Mouse (Mus musculus): ENCODE measurements around the gene Cdk2ap1. TPM values are rescaled to one million over a fixed set of nuclear protein-coding genes. Genes with fewer than 3 reads are reported as not detected.
"Not testable (repeated sequence)": the region's sequence is repeated elsewhere in the genome, so short reads cannot be mapped to it uniquely, and the experiment has no call there.

The Cdk2ap1 gene
- polyA plus RNA-seq, 1 experiment from 2014 or later: 410 TPM

DNA sequence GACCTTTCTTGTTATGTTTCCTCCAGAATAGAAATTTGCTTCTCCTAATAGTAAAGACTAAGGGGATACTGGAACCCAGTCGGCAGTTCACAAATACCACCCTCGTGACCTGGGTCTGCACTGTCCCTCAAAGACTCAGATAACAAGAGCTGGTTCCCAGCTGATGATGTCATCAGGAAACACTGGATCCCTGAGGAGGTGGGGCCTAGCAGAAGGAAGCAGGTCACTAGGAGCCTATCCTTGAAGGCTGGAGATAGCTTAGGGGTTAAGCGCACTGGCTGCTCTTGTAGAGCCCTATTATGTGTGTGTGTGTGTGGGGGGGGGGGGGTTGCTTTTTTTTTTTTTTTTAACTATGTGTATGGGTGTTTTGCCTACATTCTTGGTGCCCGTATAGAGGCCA, 62.8 kb downstream of the Cdk2ap1 start:
- Histone ChIP-seq H3K36me3 (replicated peaks; ENCODE audit: control insufficient read depth, insufficient read depth, low read depth, low read length) (peaks cover 9% of the 10 kb centered on the region), H3K9me3 (replicated peaks; ENCODE audit: control insufficient read depth, low read length) (no peaks in the 10 kb centered on the region), H3K4me1 (ENCODE audit: control insufficient read depth, insufficient read depth, low read length) (no peaks in the 10 kb centered on the region), H3K4me2 (ENCODE audit: low read depth, low read length) (no peak overlapping the region), H3K4me3 (ENCODE audit: low read depth, low read length) (no peak overlapping the region), H3K9ac (replicated peaks; ENCODE audit: low read length) (no peak overlapping the region), H3K27ac (replicated peaks; ENCODE audit: low read depth, low read length) (no peak overlapping the region), H3K27me3 (ENCODE audit: control insufficient read depth, insufficient read depth, low read length) (no peaks in the 10 kb centered on the region)
- DNase-seq (ENCODE audit: low spot score): no peak
- no peak for ATAC-seq (replicated peaks; ENCODE audit: insufficient number of reproducible peaks, low FRiP score, low TSS enrichment, low read depth)
- 68% methylated on average over 4 of the region's 4 CpGs for WGBS

DNA sequence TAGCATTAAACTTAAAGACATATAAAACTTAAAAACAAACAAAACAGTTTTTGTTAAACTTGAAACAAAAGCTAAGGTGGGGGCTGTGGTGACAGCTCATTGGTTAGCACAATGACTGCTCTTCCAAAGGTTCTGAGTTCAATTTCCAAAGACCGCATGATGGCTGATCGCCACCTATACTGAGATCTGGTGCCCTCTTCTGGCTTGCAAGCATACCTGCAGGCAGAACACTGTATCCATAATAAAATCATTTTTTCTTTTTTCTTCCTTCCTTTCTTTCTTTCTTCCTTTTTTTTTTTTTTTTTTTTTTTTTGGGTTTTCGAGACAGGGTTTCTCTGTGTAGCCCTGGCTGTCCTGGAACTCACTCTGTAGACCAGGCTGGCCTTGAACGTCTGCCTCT, 63.6 kb downstream of the Cdk2ap1 start:
- H3K27me3 ChIP-seq (ENCODE audit: control insufficient read depth, insufficient read depth, low read length); H3K27ac ChIP-seq (replicated peaks; ENCODE audit: low read depth, low read length); H3K4me1 ChIP-seq (ENCODE audit: control insufficient read depth, insufficient read depth, low read length); ATAC-seq (replicated peaks; ENCODE audit: insufficient number of reproducible peaks, low FRiP score, low TSS enrichment, low read depth); H3K36me3 ChIP-seq (replicated peaks; ENCODE audit: control insufficient read depth, insufficient read depth, low read depth, low read length); H3K4me3 ChIP-seq (ENCODE audit: low read depth, low read length); H3K4me2 ChIP-seq (ENCODE audit: low read depth, low read length); H3K9me3 ChIP-seq (replicated peaks; ENCODE audit: control insufficient read depth, low read length); H3K9ac ChIP-seq (replicated peaks; ENCODE audit: low read length): not testable (repeated sequence)
- 62% methylated on average over 4 of the region's 4 CpGs for WGBS
- peak; percentile 44 for DNase-seq (ENCODE audit: low spot score)

DNA sequence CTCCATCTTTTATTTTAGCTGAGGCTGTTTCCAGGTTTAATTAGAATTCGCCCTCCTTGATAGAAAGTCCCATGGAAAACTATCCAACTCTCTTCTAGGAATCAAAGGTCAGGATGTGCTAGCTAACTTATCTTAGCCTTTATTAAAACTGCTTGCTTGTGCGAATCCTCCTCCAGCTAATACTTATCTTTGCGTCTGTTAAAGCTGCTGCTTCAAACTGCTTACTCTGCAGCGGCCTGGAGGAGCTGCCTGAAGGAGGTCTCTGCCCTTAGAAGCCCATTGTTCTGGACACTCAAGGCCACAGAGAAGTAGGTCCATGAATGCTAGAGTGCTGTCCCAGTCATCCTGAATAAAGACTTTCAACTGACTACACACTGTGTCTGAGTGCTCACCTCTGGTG, 66.4 kb downstream of the Cdk2ap1 start:
- Histone ChIP-seq H3K27me3 (ENCODE audit: control insufficient read depth, insufficient read depth, low read length) (no peaks in the 10 kb centered on the region), H3K4me3 (ENCODE audit: low read depth, low read length) (no peak overlapping the region), H3K4me2 (ENCODE audit: low read depth, low read length) (no peak overlapping the region), H3K36me3 (replicated peaks; ENCODE audit: control insufficient read depth, insufficient read depth, low read depth, low read length) (peaks cover 12% of the 10 kb centered on the region), H3K9ac (replicated peaks; ENCODE audit: low read length) (no peak overlapping the region), H3K9me3 (replicated peaks; ENCODE audit: control insufficient read depth, low read length) (no peaks in the 10 kb centered on the region), H3K27ac (replicated peaks; ENCODE audit: low read depth, low read length) (no peak overlapping the region), H3K4me1 (ENCODE audit: control insufficient read depth, insufficient read depth, low read length) (no peaks in the 10 kb centered on the region)
- no peak for ATAC-seq (replicated peaks; ENCODE audit: insufficient number of reproducible peaks, low FRiP score, low TSS enrichment, low read depth)
- WGBS: 96% methylated on average over 4 of the region's 4 CpGs
- DNase-seq (ENCODE audit: low spot score): no peak

Other genes starting within 250 kb of the Cdk2ap1 start
- gene Arl6ip4, start 247.0 kb downstream of the Cdk2ap1 start, polyA plus RNA-seq (2014; fragmentation: Nextera tagmentation; extraction: Ambion mirVana): 81.3 and 97.4 TPM in 2 replicates
- gene Pitpnm2, start 113.3 kb downstream of the Cdk2ap1 start, polyA plus RNA-seq (2014; fragmentation: Nextera tagmentation; extraction: Ambion mirVana): 3.4 and 3.5 TPM in 2 replicates
- gene Mphosph9, start 35.1 kb downstream of the Cdk2ap1 start, polyA plus RNA-seq (2014; fragmentation: Nextera tagmentation; extraction: Ambion mirVana): 14.7 and 17.4 TPM in 2 replicates
- gene 2810006K23Rik, start 35.0 kb downstream of the Cdk2ap1 start, polyA plus RNA-seq (2014; fragmentation: Nextera tagmentation; extraction: Ambion mirVana): 14.7 and 15.8 TPM in 2 replicates
- 74.5 and 75.1 TPM in 2 replicates for gene Sbno1, start 62.9 kb upstream of the Cdk2ap1 start, polyA plus RNA-seq (2014; fragmentation: Nextera tagmentation; extraction: Ambion mirVana)
- 75.3 and 102 TPM in 2 replicates for gene Kmt5a, start 76.8 kb upstream of the Cdk2ap1 start, polyA plus RNA-seq (2014; fragmentation: Nextera tagmentation; extraction: Ambion mirVana)
- 28.0 and 28.2 TPM in 2 replicates for gene Rilpl2, start 115.3 kb upstream of the Cdk2ap1 start, polyA plus RNA-seq (2014; fragmentation: Nextera tagmentation; extraction: Ambion mirVana)
- gene Snrnp35, start 120.1 kb upstream of the Cdk2ap1 start, polyA plus RNA-seq (2014; fragmentation: Nextera tagmentation; extraction: Ambion mirVana): 12.3 and 13.9 TPM in 2 replicates
- gene Rilpl1, start 168.3 kb upstream of the Cdk2ap1 start, polyA plus RNA-seq (2014; fragmentation: Nextera tagmentation; extraction: Ambion mirVana): 26.2 and 29.7 TPM in 2 replicates
- 533 and 564 TPM in 2 replicates for gene Tmed2, start 177.6 kb upstream of the Cdk2ap1 start, polyA plus RNA-seq (2014; fragmentation: Nextera tagmentation; extraction: Ambion mirVana)
- gene Ddx55, start 189.8 kb upstream of the Cdk2ap1 start, polyA plus RNA-seq (2014; fragmentation: Nextera tagmentation; extraction: Ambion mirVana): 12.1 and 12.6 TPM in 2 replicates
- 92.2 and 95.1 TPM in 2 replicates for gene Eif2b1, start 216.0 kb upstream of the Cdk2ap1 start, polyA plus RNA-seq (2014; fragmentation: Nextera tagmentation; extraction: Ambion mirVana)
- 81.5 and 90.1 TPM in 2 replicates for gene Gtf2h3, start 216.1 kb upstream of the Cdk2ap1 start, polyA plus RNA-seq (2014; fragmentation: Nextera tagmentation; extraction: Ambion mirVana)